Comparison of ENCODE assay signal across 13 mouse cellular contexts in genomic region chr2:90823781-90824180, GRCm38 (mm10). TPM values are rescaled to one million over a fixed set of nuclear protein-coding genes. Genes with fewer than 3 reads are reported as not detected.
DNase-seq lines count a peak whose midpoint lies in the region; ATAC-seq and TF ChIP-seq lines count a peak whose summit lies in the region.
"Had no signal": no experiment of that assay in that cellular context is flagged by ENCODE, and none has a peak within 500 bp of the region (broad histone marks: within the 10 kb centered on the region; RNA-seq: fewer than 3 reads in every experiment).

No protein-coding gene starts in this region.

- H3K27ac ChIP-seq in forebrain, embryonic 16.5 days (ENCODE audit: low read length): peak overlapping the region; percentile 15; the same call in 1 of the 2 replicates
- H3K27ac ChIP-seq in intestine, postnatal 0 days (ENCODE audit: low read depth, low read length): no peak overlapping the region
- H3K27ac ChIP-seq: gastrocnemius, adult 2 months had no signal

- H3K4me2 ChIP-seq in forebrain, embryonic 16.5 days (ENCODE audit: low read length): no peak overlapping the region
- no peak overlapping the region for H3K4me2 ChIP-seq in intestine, postnatal 0 days (replicated peaks; ENCODE audit: low read depth)

- DNase-seq in frontal cortex, postnatal 10 days (ENCODE audit: low spot score in 2 of 2): no peak
- peak; percentile 6 for DNase-seq in right cerebral cortex, postnatal 25 days
- DNase-seq in right cerebral cortex, postnatal 10 days (ENCODE audit: low spot score in 2 of 2): no peak
- no peak for DNase-seq in adipocyte (ENCODE audit: low spot score)
- DNase-seq in kidney, adult 11 months: no peak
- DNase-seq: gastrocnemius, adult 2 months; heart, postnatal 36 days; kidney, postnatal 10 days; liver, postnatal 0 days; thymus, adult 18-20 months had no signal

- H3K27me3 ChIP-seq in forebrain, embryonic 16.5 days (replicated peaks; ENCODE audit: control insufficient read depth, insufficient read depth, low read length): no peaks in the 10 kb centered on the region
- H3K27me3 ChIP-seq in intestine, postnatal 0 days (replicated peaks; ENCODE audit: control insufficient read depth, insufficient read depth, low read length): no peaks in the 10 kb centered on the region

- H3K4me1 ChIP-seq in forebrain, embryonic 16.5 days (replicated peaks; ENCODE audit: control insufficient read depth, insufficient read depth, low read length): peaks cover 3% of the 10 kb centered on the region; the same call in 1 of the 2 replicates
- H3K4me1 ChIP-seq in intestine, postnatal 0 days (replicated peaks; ENCODE audit: control insufficient read depth, insufficient read depth, low read length): no peaks in the 10 kb centered on the region

- peak; percentile 84 for ATAC-seq in frontal cortex, adult (ENCODE audit: low TSS enrichment)
- peak; percentile 89 for ATAC-seq in forebrain, embryonic 16.5 days
- ATAC-seq in intestine, postnatal 0 days: no peak
- ATAC-seq: liver, postnatal 0 days had no signal

- no peaks in the 10 kb centered on the region for H3K9me3 ChIP-seq in forebrain, embryonic 16.5 days (ENCODE audit: control insufficient read depth, low read length)
- no peaks in the 10 kb centered on the region for H3K9me3 ChIP-seq in intestine, postnatal 0 days (ENCODE audit: control insufficient read depth)

- H3K36me3 ChIP-seq in forebrain, embryonic 16.5 days (ENCODE audit: control insufficient read depth, insufficient read depth): no peaks in the 10 kb centered on the region
- no peaks in the 10 kb centered on the region for H3K36me3 ChIP-seq in intestine, postnatal 0 days (ENCODE audit: control insufficient read depth, insufficient read depth)

- TF ChIP-seq CTCF in intestine, postnatal 0 days (IDR thresholded peaks at IDR 0.05; ENCODE audit: low read depth): no peak

- no peak overlapping the region for H3K9ac ChIP-seq in forebrain, embryonic 16.5 days (replicated peaks; ENCODE audit: low read depth, low read length)
- no peak overlapping the region for H3K9ac ChIP-seq in intestine, postnatal 0 days (ENCODE audit: low read depth, low read length)
- H3K9ac ChIP-seq: liver, postnatal 0 days had no signal

- no peak overlapping the region for H3K4me3 ChIP-seq in forebrain, embryonic 16.5 days (replicated peaks; ENCODE audit: low read length)
- no peak overlapping the region for H3K4me3 ChIP-seq in intestine, postnatal 0 days (ENCODE audit: low read depth, low read length)
- H3K4me3 ChIP-seq: gastrocnemius, adult 2 months had no signal

- 63% methylated on average over 6 of the region's 6 CpGs for WGBS in forebrain, embryonic 16.5 days
- 88% methylated on average over 6 of the region's 6 CpGs for WGBS in intestine, postnatal 0 days

RNA-seq across cellular contexts. Expression of gene Mtch2, which starts 23.2 kb away (rescaled TPM):
- 264 and 287 TPM in 2 replicates for polyA plus RNA-seq in forebrain, embryonic 16.5 days (2015; fragmentation: Nextera tagmentation; extraction: Ambion mirVana)
- 196 and 216 TPM in 2 replicates for polyA plus RNA-seq in intestine, postnatal 0 days (2015; fragmentation: Nextera tagmentation; extraction: Ambion mirVana)

RNA-seq across cellular contexts. Expression of gene Agbl2, which starts 41.3 kb away (rescaled TPM):
- 0.39 and 0.42 TPM in 2 replicates for polyA plus RNA-seq in forebrain, embryonic 16.5 days (2015; fragmentation: Nextera tagmentation; extraction: Ambion mirVana)
- polyA plus RNA-seq in intestine, postnatal 0 days (2015; fragmentation: Nextera tagmentation; extraction: Ambion mirVana): 0.20 and 0.26 TPM in 2 replicates
- polyA plus RNA-seq: liver, postnatal 0 days had no signal
